In the genomic region with DNA sequence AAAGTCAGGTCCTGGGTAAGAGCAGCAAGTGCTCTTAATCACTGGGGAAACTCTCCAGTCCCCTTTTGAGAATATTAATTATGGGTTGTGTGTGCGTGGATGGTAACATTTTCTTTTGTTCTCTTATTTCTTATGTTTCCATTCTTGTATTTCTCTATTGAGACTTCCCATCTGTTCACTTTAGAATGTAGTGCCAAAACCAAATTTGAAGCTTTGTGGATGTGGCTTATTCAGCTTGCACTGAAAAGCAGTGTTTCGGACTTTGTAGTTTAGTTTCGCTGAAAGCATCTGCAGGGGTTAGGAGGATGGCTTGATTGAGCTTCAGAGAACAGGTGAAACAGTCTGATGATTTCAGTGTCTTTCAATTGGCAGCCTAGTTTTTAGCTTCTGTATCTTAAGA, we compare ENCODE assay signal across 19 mouse cellular contexts.
"Had no signal": no experiment of that assay in that cellular context is flagged by ENCODE, and none has a peak within 500 bp of the region (broad histone marks: within the 10 kb centered on the region; RNA-seq: fewer than 3 reads in every experiment).

No protein-coding gene starts in this region.

- ATAC-seq: midbrain, embryonic 16.5 days had no signal

- H3K4me2 ChIP-seq: lung, embryonic 14.5 days; midbrain, embryonic 12.5 days; neural tube, embryonic 13.5 days; neural tube, embryonic 15.5 days had no signal

- DNase-seq: lung, adult 18-20 months; lung, embryonic 14.5 days; lung, postnatal 10 days; lung, postnatal 4 days; midbrain, embryonic 14.5 days; retina, postnatal 1 day; right cerebral cortex, adult 18-20 months; right cerebral cortex, postnatal 25 days; right cerebral cortex, postnatal 4 days; spleen, adult 18-20 months; thymus, adult 2 months; thymus, postnatal 25 days; thymus, postnatal 4 days had no signal

- H3K9ac ChIP-seq: lung, embryonic 14.5 days; midbrain, embryonic 12.5 days; neural tube, embryonic 13.5 days; neural tube, embryonic 15.5 days had no signal

- H3K27ac ChIP-seq: midbrain, embryonic 10.5 days; midbrain, embryonic 12.5 days; neural tube, embryonic 13.5 days; neural tube, embryonic 15.5 days had no signal

- H3K9me3 ChIP-seq: midbrain, embryonic 10.5 days; midbrain, embryonic 12.5 days; neural tube, embryonic 13.5 days; neural tube, embryonic 15.5 days had no signal

- H3K36me3 ChIP-seq: midbrain, embryonic 12.5 days; neural tube, embryonic 13.5 days; neural tube, embryonic 15.5 days had no signal

- H3K4me1 ChIP-seq: midbrain, embryonic 10.5 days; midbrain, embryonic 12.5 days; neural tube, embryonic 15.5 days had no signal

- H3K4me3 ChIP-seq: midbrain, embryonic 10.5 days; midbrain, embryonic 12.5 days; myocyte; neural tube, embryonic 13.5 days; neural tube, embryonic 15.5 days had no signal

- H3K27me3 ChIP-seq: midbrain, embryonic 12.5 days; neural tube, embryonic 13.5 days; neural tube, embryonic 15.5 days had no signal
